Mouse (Mus musculus) kidney, embryonic 16.5 days (tissue): ENCODE data around the gene Adra2a. TPM values are rescaled to one million over a fixed set of nuclear protein-coding genes. Genes with fewer than 3 reads are reported as not detected.

ENCODE experiments used
- ATAC-seq: fragments of 200-750 bp; cut with Nextera tagmentation; 2 replicates; pipeline ENCODE4 v1.8.0; 2017; ENCODE audit warnings: moderate TSS enrichment; ENCODE audit not compliant: low FRiP score, low TSS enrichment
- H3K27ac ChIP-seq: fragments of 300-500 bp; sonication (generic); 2 replicates; pipeline ENCODE4 v1.5.1; 2014; ENCODE audit warnings: low read length
- H3K27me3 ChIP-seq: fragments of 300-500 bp; sonication (generic); 2 replicates; pipeline ENCODE4 v1.6.1; 2014; ENCODE audit warnings: low read length, control low read depth, mixed read lengths; ENCODE audit not compliant: insufficient read depth
- H3K36me3 ChIP-seq: fragments of 300-500 bp; sonication (generic); 2 replicates; pipeline ENCODE4 v1.6.1; 2014; ENCODE audit warnings: low read length, control low read depth, mixed read lengths; ENCODE audit not compliant: insufficient read depth
- H3K4me1 ChIP-seq: fragments of 300-500 bp; sonication (generic); 2 replicates; pipeline ENCODE4 v1.6.1; 2014; ENCODE audit warnings: low read length, control low read depth, mixed read lengths; ENCODE audit not compliant: insufficient read depth
- H3K4me2 ChIP-seq: fragments of 300-500 bp; sonication (generic); replicated peaks from 2 replicates; pipeline ENCODE4 v1.6.1; 2014; ENCODE audit warnings: low read depth, low read length
- H3K4me3 ChIP-seq: fragments of 300-500 bp; sonication (generic); 2 replicates; pipeline ENCODE4 v1.5.1; 2014; ENCODE audit warnings: mild to moderate bottlenecking, low read length
- H3K9ac ChIP-seq: fragments of 300-500 bp; sonication (generic); replicated peaks from 2 replicates; pipeline ENCODE4 v1.6.1; 2014; ENCODE audit warnings: low read length
- H3K9me3 ChIP-seq: fragments of 300-500 bp; sonication (generic); 2 replicates; pipeline ENCODE4 v1.6.1; 2016; ENCODE audit warnings: low read length, control low read depth
- WGBS: fragments of 180-500 bp; shearing (Covaris S2); extraction: QIAGEN DNeasy Blood & Tissue Kit; methylation state at CpG from one replicate; pipeline ENCODE4 v1.1.7; 2014; 5-methylcytosine and 5-hydroxymethylcytosine counted together
- polyA plus RNA-seq: library from polyadenylated mRNA; unstranded; fragments of >200 nt; fragmentation: Nextera tagmentation; extraction: Ambion mirVana; gene quantifications from 2 replicates; pipeline ENCODE4 v1.2.1, GENCODE M21; 2015

Gene Adra2a
- polyA plus RNA-seq, 1 experiment from 2014 or later = 0.51 TPM

GRCm38 (mm10) chr19:54070521-54070920, 26.6 kb downstream of the Adra2a start:
- H3K9ac ChIP-seq = no peak overlapping the region
- no peak for ATAC-seq
- H3K9me3 ChIP-seq = no peaks in the 10 kb centered on the region
- no peaks in the 10 kb centered on the region for H3K27me3 ChIP-seq
- no peak overlapping the region for H3K4me3 ChIP-seq
- 67% methylated on average over 5 of the region's 5 CpGs for WGBS
- no peaks in the 10 kb centered on the region for H3K36me3 ChIP-seq
- H3K27ac ChIP-seq = no peak overlapping the region
- no peaks in the 10 kb centered on the region for H3K4me1 ChIP-seq
- no peak overlapping the region for H3K4me2 ChIP-seq

- ATAC-seq = no peak
- 76% methylated on average over 5 of the region's 5 CpGs for WGBS
- Histone ChIP-seq H3K4me1 (0 out of 2 replicates have a peak, but pooled peaks cover 3% of the 10 kb centered on the region), H3K27ac (no peak overlapping the region), H3K36me3 (no peaks in the 10 kb centered on the region), H3K9ac (no peak overlapping the region), H3K9me3 (no peaks in the 10 kb centered on the region), H3K27me3 (no peaks in the 10 kb centered on the region), H3K4me2 (no peak overlapping the region), H3K4me3 (no peak overlapping the region)
These were observed 28.4 kb downstream of the Adra2a start for GRCm38 (mm10) chr19:54072233-54072800.

DNA sequence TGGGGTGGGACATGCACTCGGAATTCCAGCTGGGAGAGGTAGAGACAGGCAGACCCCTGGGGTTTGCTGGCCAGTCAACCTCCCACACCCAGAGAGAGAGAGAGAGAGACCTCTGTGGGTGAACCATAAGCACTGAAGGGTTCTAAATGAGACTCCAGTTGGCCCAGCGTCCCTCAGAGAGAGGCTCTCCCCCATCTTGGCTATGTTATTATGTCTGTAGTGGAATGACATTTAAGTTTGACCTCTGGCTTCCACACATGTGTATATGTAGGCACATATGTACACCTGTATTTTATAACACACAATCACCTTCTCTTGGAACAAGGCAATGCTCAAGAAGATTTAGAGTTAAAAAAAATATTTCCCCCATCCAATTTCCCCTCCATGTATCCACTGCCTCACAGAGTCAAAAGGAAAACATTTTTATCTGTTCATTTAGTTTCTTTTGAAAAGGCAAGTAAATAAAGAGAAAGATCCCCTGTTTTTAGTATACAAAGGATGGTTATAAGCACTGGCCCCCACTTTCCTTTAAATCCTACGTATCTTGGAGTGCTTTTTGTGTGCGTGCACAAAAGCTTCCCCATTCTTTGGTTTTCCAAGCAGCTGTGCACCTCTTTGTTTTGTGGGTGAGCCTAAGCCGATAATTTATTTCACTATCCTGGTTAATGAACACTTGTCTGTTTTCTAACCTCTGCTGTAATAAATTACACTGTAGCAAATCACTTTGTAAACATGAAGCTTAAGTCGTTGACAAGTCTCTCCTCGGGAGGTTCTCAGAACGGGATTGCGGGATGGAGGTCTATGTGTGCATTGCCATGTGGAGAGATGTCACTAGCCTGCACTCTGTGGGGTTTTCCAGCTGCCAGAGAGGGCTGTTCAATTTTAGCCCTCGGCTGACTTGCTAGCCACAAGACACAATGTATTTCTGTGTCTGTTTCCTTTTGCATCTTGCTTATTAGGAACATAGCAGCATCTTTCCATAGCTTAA, 32.7 kb downstream of the Adra2a start:
- ATAC-seq = no peak
- Histone ChIP-seq H3K27ac (no peak overlapping the region), H3K4me2 (no peak overlapping the region), H3K36me3 (no peaks in the 10 kb centered on the region), H3K9ac (no peak overlapping the region), H3K4me3 (no peak overlapping the region), H3K9me3 (no peaks in the 10 kb centered on the region), H3K27me3 (no peaks in the 10 kb centered on the region), H3K4me1 (0 out of 2 replicates have a peak, but pooled peaks cover 3% of the 10 kb centered on the region)
- WGBS = 32% methylated on average over 10 of the region's 10 CpGs

- ATAC-seq = no peak
- Histone ChIP-seq H3K27ac (no peak overlapping the region), H3K4me3 (no peak overlapping the region), H3K9me3 (no peaks in the 10 kb centered on the region), H3K27me3 (no peaks in the 10 kb centered on the region), H3K9ac (no peak overlapping the region), H3K4me2 (no peak overlapping the region), H3K4me1 (0 out of 2 replicates have a peak, but pooled peaks cover 1% of the 10 kb centered on the region), H3K36me3 (no peaks in the 10 kb centered on the region)
- WGBS = 88% methylated on average over 9 of the region's 9 CpGs
These were observed 37.4 kb downstream of the Adra2a start for GRCm38 (mm10) chr19:54081303-54081702.

DNA sequence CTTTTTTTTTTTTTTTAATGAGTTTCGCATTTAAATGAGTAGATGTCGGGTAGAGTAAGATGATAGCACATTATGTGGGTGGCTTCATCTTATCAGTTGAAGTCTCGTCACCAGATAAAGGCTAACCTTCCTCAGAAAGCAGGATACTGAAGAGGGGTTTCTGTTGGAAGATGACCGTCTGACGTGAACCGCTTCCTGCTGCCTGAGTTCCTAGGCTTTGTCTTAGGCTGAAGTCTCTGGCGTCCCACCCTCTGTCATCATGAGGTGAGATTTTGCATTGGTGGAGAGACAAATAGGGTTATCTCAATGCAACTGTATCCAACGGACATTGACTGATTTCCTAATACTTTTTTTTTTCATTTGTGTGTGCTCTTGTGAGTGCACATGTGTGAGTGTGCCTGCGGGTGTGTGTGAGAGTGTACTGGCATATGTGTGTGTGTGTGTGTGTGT, 37.8 kb downstream of the Adra2a start:
- H3K27me3 ChIP-seq = no peaks in the 10 kb centered on the region
- H3K4me2 ChIP-seq = no peak overlapping the region
- no peak overlapping the region for H3K27ac ChIP-seq
- no peak overlapping the region for H3K9ac ChIP-seq
- H3K4me1 ChIP-seq = no peaks in the 10 kb centered on the region
- no peaks in the 10 kb centered on the region for H3K9me3 ChIP-seq
- H3K36me3 ChIP-seq = no peaks in the 10 kb centered on the region
- no peak overlapping the region for H3K4me3 ChIP-seq
- 88% methylated on average over 9 of the region's 9 CpGs for WGBS
- ATAC-seq = no peak

DNA sequence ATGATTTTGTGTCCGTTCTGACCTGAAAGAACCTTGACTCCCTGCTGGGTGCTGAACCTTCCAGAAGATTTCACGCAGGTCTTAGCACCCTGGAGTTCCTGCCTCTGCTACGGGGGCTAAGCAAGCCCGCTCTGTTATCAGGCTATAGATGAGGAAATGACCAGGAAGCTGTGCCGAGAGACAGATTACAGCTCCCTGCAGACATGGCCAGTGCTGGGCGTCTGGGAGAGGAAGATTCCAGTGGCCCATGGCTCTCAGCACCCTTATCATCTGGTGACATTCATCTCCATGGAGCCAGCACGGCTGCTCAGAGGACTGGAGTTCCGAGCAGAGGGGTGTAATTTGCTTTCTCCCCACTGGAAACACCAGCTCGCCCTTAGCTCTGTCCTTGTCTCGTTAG, 43.4 kb downstream of the Adra2a start:
- H3K27me3 ChIP-seq = no peaks in the 10 kb centered on the region
- no peak overlapping the region for H3K9ac ChIP-seq
- no peak for ATAC-seq
- H3K4me2 ChIP-seq = no peak overlapping the region
- WGBS = 52% methylated on average over 10 of the region's 10 CpGs
- no peak overlapping the region for H3K27ac ChIP-seq
- H3K9me3 ChIP-seq = no peaks in the 10 kb centered on the region
- no peak overlapping the region for H3K4me3 ChIP-seq
- H3K4me1 ChIP-seq = no peaks in the 10 kb centered on the region
- H3K36me3 ChIP-seq = no peaks in the 10 kb centered on the region

DNA sequence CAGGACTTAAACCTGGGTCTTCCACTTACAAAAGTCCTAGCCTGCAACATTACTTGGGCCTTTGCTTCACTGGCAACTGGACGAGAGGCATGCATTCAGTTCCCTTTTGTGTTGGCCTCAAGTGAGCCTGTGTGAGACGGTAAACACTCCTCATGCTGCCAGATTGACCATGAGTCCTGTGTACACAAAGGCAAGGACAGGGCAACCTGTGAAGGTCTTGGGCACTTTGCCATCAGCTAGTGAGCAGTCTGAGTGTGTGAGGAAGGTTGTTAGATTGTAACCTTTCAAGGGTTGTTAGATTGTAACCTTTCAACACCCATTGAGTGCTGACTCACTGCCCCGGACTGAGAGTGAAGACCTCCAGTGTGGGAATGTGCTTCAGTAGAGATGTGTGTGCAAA, 49.6 kb downstream of the Adra2a start:
- H3K9ac ChIP-seq = no peak overlapping the region
- H3K9me3 ChIP-seq = no peaks in the 10 kb centered on the region
- no peak overlapping the region for H3K4me3 ChIP-seq
- no peaks in the 10 kb centered on the region for H3K36me3 ChIP-seq
- H3K4me2 ChIP-seq = no peak overlapping the region
- H3K4me1 ChIP-seq = no peaks in the 10 kb centered on the region
- WGBS = 90% methylated on average over 3 of the region's 3 CpGs
- no peak for ATAC-seq
- no peak overlapping the region for H3K27ac ChIP-seq
- no peaks in the 10 kb centered on the region for H3K27me3 ChIP-seq

DNA sequence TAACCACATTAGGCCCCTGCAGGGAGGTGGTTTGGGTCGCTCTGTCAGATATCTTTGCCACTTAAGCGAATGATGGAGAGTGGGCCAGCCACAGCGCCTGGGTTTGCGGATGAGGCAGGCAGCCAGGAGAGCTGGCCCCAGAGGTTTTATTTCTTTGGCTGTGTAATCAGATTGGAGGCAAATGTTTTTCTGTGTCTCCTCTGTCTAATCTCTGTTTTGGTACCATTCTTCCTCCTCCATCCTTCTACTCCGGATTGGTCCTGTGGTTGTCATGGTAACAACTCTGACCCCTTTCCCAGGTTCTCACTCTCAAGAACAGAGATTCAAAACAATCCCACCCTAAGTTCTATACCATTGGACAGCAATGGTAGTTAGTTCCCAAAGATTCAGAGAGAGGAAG, 51.8 kb downstream of the Adra2a start:
- ATAC-seq = no peak

DNA sequence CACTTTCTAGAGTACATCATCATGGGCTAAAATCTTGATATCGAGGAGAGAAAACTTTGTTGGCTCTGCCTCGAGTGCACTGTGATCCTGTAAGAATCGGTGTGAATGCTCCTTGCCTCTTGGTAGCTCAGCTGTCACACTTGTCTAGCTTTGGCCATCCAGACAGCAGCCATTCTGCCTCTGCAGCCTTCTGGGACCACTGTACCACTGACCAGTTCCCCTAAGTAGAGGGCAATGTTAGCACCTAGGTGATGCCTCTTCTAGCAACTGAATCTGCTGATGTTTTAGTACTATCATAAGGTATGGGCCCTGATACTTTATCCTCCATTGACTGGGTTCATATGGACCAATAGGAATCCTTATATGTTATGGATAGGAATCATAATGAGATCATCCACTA, 54.4 kb downstream of the Adra2a start:
- no peak overlapping the region for H3K4me3 ChIP-seq
- 91% methylated on average over 3 of the region's 3 CpGs for WGBS
- H3K4me2 ChIP-seq = no peak overlapping the region
- no peak overlapping the region for H3K9ac ChIP-seq
- no peaks in the 10 kb centered on the region for H3K4me1 ChIP-seq
- H3K9me3 ChIP-seq = no peaks in the 10 kb centered on the region
- ATAC-seq = no peak
- no peaks in the 10 kb centered on the region for H3K36me3 ChIP-seq
- H3K27me3 ChIP-seq = no peaks in the 10 kb centered on the region
- no peak overlapping the region for H3K27ac ChIP-seq

More for the DNA sequence above, 51.8 kb downstream of the Adra2a start:
- no peaks in the 10 kb centered on the region for H3K9me3 ChIP-seq
- H3K27ac ChIP-seq = no peak overlapping the region
- no peak overlapping the region for H3K4me2 ChIP-seq
- H3K36me3 ChIP-seq = no peaks in the 10 kb centered on the region
- H3K4me1 ChIP-seq = no peaks in the 10 kb centered on the region
- H3K27me3 ChIP-seq = no peaks in the 10 kb centered on the region
- WGBS = 81% methylated on average over 5 of the region's 5 CpGs
- H3K9ac ChIP-seq = no peak overlapping the region
- no peak overlapping the region for H3K4me3 ChIP-seq
